Mouse (Mus musculus): ENCODE measurements around the gene Zfp583. TPM values are rescaled to one million over a fixed set of nuclear protein-coding genes. Genes with fewer than 3 reads are reported as not detected.
A peak's percentile ranks its signal among the peaks of the same experiment; 100 is the strongest.
"Not testable (repeated sequence)": the region's sequence is repeated elsewhere in the genome, so short reads cannot be mapped to it uniquely, and the experiment has no call there.

Gene Zfp583
- 1 to 10 TPM; 2.9 to 3.0 TPM for total RNA-seq (2021)
- long read RNA-seq, experiment 1, partial matches to known transcripts = 0 of 2 reads
- long read RNA-seq, experiment 1, other reads (novel, unspliced or antisense) = 1 of 2 reads
- long read RNA-seq, experiment 2, partial matches to known transcripts = 0 of 1 reads
- long read RNA-seq, experiment 2, other reads (novel, unspliced or antisense) = 1 of 1 reads

- peak; percentile 87 to 88 for DNase-seq
Measured at GRCm38 (mm10) chr7:6331233-6331956, at the start of gene Zfp583. TSS of gene Zfp583 (minus strand) at chr7:6331285.

GRCm38 (mm10) chr7:6378441-6378840, 47.4 kb upstream of the Zfp583 start:
- DNase-seq = no peak

- no peak for DNase-seq
Measured at GRCm38 (mm10) chr7:6372993-6373392, 41.9 kb upstream of the Zfp583 start.

- DNase-seq = no peak
Measured at GRCm38 (mm10) chr7:6369460-6369859, 38.4 kb upstream of the Zfp583 start.

- DNase-seq = not testable (repeated sequence)
Measured at GRCm38 (mm10) chr7:6368146-6368545, 37.1 kb upstream of the Zfp583 start.

GRCm38 (mm10) chr7:6367185-6367584, 36.1 kb upstream of the Zfp583 start:
- DNase-seq = no peak

- no peak for DNase-seq
Measured at GRCm38 (mm10) chr7:6364761-6365160, 33.7 kb upstream of the Zfp583 start.

GRCm38 (mm10) chr7:6363047-6363488, 32.0 kb upstream of the Zfp583 start, which contains the start of gene Zfp78:
TSS of gene Zfp78 (plus strand) at chr7:6363280.
- peak in 1 of 2 experiments; percentile 92 for DNase-seq

- DNase-seq = peak; percentile 98 to 99
Measured at GRCm38 (mm10) chr7:6362268-6363046, 31.4 kb upstream of the Zfp583 start.

GRCm38 (mm10) chr7:6361756-6362155, 30.7 kb upstream of the Zfp583 start:
- no peak for DNase-seq

- no peak for DNase-seq
Measured at GRCm38 (mm10) chr7:6360477-6361060, 29.5 kb upstream of the Zfp583 start.

GRCm38 (mm10) chr7:6358937-6359590, 28.0 kb upstream of the Zfp583 start:
- DNase-seq = peak; percentile 26 to 64

- DNase-seq = peak; percentile 35 to 44
Measured at GRCm38 (mm10) chr7:6358121-6358520, 27.0 kb upstream of the Zfp583 start.

GRCm38 (mm10) chr7:6344124-6344523, 13.0 kb upstream of the Zfp583 start:
- no peak for DNase-seq

- DNase-seq = peak; percentile 55 to 68
Measured at GRCm38 (mm10) chr7:6343501-6344071, 12.5 kb upstream of the Zfp583 start, which contains the start of gene Gm3854. TSS of gene Gm3854 (plus strand) at chr7:6343759.

GRCm38 (mm10) chr7:6339865-6340264, 8.8 kb upstream of the Zfp583 start:
- no peak for DNase-seq

- no peak for DNase-seq
Measured at GRCm38 (mm10) chr7:6330458-6331232, 440 bp downstream of the Zfp583 start.

GRCm38 (mm10) chr7:6300796-6301195, 30.3 kb downstream of the Zfp583 start:
- DNase-seq = not testable (repeated sequence)

- not testable (repeated sequence) for DNase-seq
Measured at GRCm38 (mm10) chr7:6291121-6291520, 40.0 kb downstream of the Zfp583 start.

- peak in 1 of 2 experiments; percentile 15 for DNase-seq
Measured at GRCm38 (mm10) chr7:6286921-6287531, 44.1 kb downstream of the Zfp583 start.
